Mouse (Mus musculus) heart, embryonic 10.5 days (tissue): Measurements from ENCODE around the gene Pck2. TPM values are rescaled to one million over a fixed set of nuclear protein-coding genes. Genes with fewer than 3 reads are reported as not detected.
A peak's percentile ranks its signal among the peaks of the same experiment; 100 is the strongest.

Experiments used
- DNase-seq: peaks from one replicate; pipeline ENCODE4 v3.0.0-alpha.2; 2017; ENCODE audit warnings: low spot score
- H3K27ac ChIP-seq: fragments of 300-500 bp; sonication (generic); 2 replicates; pipeline ENCODE4 v1.5.1; 2016; ENCODE audit warnings: mild to moderate bottlenecking
- H3K27me3 ChIP-seq: fragments of 300-500 bp; sonication (generic); 2 replicates; pipeline ENCODE4 v1.6.1; 2016; ENCODE audit warnings: mild to moderate bottlenecking; ENCODE audit not compliant: poor library complexity, insufficient read depth, severe bottlenecking
- H3K36me3 ChIP-seq: fragments of 300-500 bp; sonication (generic); 2 replicates; pipeline ENCODE4 v1.6.1; 2016; ENCODE audit warnings: mild to moderate bottlenecking, moderate library complexity
- H3K4me1 ChIP-seq: fragments of 300-500 bp; sonication (generic); 2 replicates; pipeline ENCODE4 v1.6.1; 2016; ENCODE audit warnings: mild to moderate bottlenecking
- H3K4me3 ChIP-seq: fragments of 300-500 bp; sonication (generic); 2 replicates; pipeline ENCODE4 v1.5.1; 2016; ENCODE audit warnings: mild to moderate bottlenecking, moderate library complexity
- H3K9me3 ChIP-seq: fragments of 300-500 bp; sonication (generic); 2 replicates; pipeline ENCODE4 v1.6.1; 2016; ENCODE audit warnings: mild to moderate bottlenecking, moderate library complexity
- WGBS: fragments of 180-500 bp; shearing (Covaris S2); methylation state at CpG from one replicate; pipeline ENCODE4 v1.1.7; 2016; 5-methylcytosine and 5-hydroxymethylcytosine counted together
- polyA plus RNA-seq: library from polyadenylated mRNA; unstranded; fragments of >200 nt; fragmentation: Nextera tagmentation; extraction: Ambion mirVana; gene quantifications from 2 replicates; pipeline ENCODE4 v1.2.1, GENCODE M21; 2016

The Pck2 gene
- 31.5 and 32.5 TPM in 2 replicates for polyA plus RNA-seq

DNA sequence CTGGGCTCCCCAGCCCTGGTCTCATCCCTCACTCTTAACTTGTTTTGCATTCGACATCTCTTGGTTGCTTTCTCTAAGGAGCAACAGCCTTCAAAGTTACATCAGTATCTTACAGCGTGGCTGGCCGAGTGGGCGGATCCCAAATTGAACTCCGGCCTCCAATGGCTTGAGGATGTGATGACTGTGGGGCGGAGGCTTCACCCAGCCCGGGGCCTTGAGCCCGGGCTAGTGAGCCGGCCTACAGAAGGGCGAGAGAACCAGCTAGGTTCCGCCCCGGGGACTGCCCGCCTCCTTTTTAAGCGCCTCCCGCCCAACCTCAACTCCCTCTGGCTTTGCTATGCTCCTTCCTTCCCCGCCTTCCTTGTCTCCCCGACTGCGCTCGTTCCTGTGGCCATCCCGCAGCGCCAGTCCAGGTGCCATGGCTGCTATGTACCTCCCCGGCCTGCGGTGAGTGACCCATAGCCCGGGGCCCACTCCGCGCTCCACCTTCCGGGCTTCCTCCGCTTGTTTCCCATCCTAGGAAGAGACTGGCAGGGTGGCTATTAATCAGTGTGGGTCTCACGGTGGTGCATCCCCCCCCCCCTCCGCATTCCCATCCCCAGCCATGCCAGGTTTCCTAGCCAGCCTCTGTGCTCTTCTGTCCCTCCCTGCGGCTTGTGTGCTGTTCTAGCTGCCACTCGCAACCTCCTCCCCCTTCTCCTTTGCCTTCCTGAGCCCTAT is at the start of gene Pck2:
Pck2 (plus strand) TSS at position 200 of the 720 bp plus-strand sequence.
- DNase-seq, result peak; percentile 96
- Histone ChIP-seq H3K27me3 (no peaks in the 10 kb centered on the region), H3K36me3 (peaks cover 27% of the 10 kb centered on the region), H3K9me3 (no peaks in the 10 kb centered on the region), H3K27ac (peak within 1 kb of the TSS; percentile 92), H3K4me1 (peaks cover 24% of the 10 kb centered on the region), H3K4me3 (peak within 1 kb of the TSS; percentile 75)
- under 1% methylated on average over 32 of the region's 32 CpGs for WGBS

DNA sequence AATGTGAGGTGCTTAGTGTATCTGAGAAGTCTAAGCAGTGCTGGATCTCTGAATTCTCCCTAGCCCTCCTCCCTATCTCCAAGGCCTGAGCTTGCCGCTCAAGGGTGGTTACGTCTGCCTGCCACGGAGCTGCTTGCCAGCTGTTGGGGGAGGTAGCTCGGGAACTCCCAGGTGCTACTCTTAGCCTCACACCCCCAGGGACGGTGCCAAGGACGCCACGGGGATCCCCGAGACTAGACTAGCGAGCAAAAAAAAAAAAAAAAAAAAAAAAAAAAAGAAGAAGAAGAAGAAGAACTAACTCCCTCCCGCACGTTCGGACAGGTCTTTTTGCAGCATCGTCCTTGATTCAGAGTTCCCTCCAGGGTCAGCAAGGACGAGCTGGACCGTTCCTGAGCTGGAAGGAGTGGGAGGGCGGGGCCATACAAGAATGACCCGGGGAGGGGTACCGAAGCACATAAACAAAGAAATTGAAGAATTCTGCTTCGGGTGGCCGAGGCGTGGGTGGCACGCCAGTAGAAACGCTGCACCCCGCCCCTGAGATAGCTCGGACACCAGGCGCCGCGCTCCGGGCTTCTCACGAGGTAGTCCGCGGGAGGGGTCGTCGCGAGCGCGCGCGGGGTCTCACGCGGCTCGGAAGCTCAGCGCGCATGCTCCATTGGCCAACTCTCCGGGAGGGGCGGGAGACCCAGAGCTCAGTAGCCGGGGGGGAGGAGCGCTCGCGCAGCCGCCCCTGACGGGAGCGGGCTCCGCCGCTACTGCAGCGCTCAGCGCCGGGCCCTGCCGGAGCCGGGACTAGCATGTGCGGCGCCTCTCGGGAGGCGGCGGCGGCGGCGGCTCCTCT is 49.5 kb upstream of the Pck2 start, which contains the start of gene Carmil3:
Carmil3 (plus strand) TSS at position 291 of the 841 bp plus-strand sequence.
- Histone ChIP-seq H3K4me1 (peaks cover 32% of the 10 kb centered on the region), H3K36me3 (peaks cover 21% of the 10 kb centered on the region), H3K4me3 (peak within 1 kb of the TSS; percentile 86), H3K9me3 (no peaks in the 10 kb centered on the region; the same call in 1 of the 2 replicates), H3K27ac (peak within 1 kb of the TSS; percentile 87), H3K27me3 (peaks cover 25% of the 10 kb centered on the region)
- WGBS, result under 1% methylated on average over 67 of the region's 68 CpGs
- peak; percentile 87 for DNase-seq

DNA sequence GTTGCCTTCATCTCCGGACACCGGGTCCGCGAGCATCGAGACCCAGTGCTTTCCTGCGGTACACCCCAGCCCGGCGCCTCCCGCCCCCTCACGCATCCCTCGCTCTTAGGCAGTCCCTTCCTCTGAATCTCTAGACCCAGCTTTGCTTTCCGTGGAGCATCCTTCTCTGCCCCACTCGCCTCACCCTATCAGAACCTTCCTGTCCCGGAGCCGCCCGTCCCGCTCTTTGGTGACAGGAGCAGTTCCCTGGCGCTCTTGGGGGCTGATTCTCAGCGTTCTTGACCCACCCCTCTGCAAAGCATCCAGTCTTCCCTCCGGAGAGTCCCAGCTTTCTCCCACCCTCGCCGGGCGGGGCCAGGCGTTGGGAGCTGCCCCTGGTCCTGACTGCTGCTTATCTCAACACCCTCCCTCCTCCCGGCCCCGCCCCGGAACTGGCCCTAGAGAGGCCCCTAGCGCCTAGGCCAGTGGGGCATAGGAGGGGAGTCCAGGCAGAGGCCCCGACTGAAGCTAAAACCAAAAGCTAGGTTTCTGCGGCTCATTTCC is 48.7 kb upstream of the Pck2 start:
- peak; percentile 94 for DNase-seq
- WGBS, result under 1% methylated on average over 30 of the region's 30 CpGs
- Histone ChIP-seq H3K27ac (peak overlapping the region; percentile 87), H3K4me3 (peak overlapping the region; percentile 86), H3K9me3 (no peaks in the 10 kb centered on the region; the same call in 1 of the 2 replicates), H3K36me3 (peaks cover 13% of the 10 kb centered on the region), H3K4me1 (peaks cover 40% of the 10 kb centered on the region), H3K27me3 (peaks cover 28% of the 10 kb centered on the region)

GRCm38 (mm10) chr14:55492103-55492502 is 48.0 kb upstream of the Pck2 start:
- no peak for DNase-seq
- H3K27ac ChIP-seq, result peak overlapping the region; percentile 87; the same call in 1 of the 2 replicates
- WGBS, result 27% methylated on average over 3 of the region's 3 CpGs
- H3K4me3 ChIP-seq, result peak overlapping the region; percentile 86; the same call in 1 of the 2 replicates
- H3K27me3 ChIP-seq, result peaks cover 28% of the 10 kb centered on the region
- no peaks in the 10 kb centered on the region; the same call in 1 of the 2 replicates for H3K9me3 ChIP-seq
- H3K4me1 ChIP-seq, result peaks cover 48% of the 10 kb centered on the region
- H3K36me3 ChIP-seq, result peaks cover 8% of the 10 kb centered on the region; the same call in 1 of the 2 replicates

- Histone ChIP-seq H3K36me3 (0 out of 2 replicates have a peak, but pooled peaks cover 3% of the 10 kb centered on the region), H3K9me3 (no peaks in the 10 kb centered on the region; the same call in 1 of the 2 replicates), H3K27me3 (peaks cover 45% of the 10 kb centered on the region), H3K27ac (peak overlapping the region; percentile 32; the same call in 1 of the 2 replicates), H3K4me3 (0 out of 2 replicates have a peak overlapping the region, but pooled peaks have one; percentile 13), H3K4me1 (peaks cover 47% of the 10 kb centered on the region)
- 71% methylated on average over 20 of the region's 20 CpGs for WGBS
- DNase-seq, result no peak
These were observed 44.4 kb upstream of the Pck2 start for GRCm38 (mm10) chr14:55495509-55496240.

DNA sequence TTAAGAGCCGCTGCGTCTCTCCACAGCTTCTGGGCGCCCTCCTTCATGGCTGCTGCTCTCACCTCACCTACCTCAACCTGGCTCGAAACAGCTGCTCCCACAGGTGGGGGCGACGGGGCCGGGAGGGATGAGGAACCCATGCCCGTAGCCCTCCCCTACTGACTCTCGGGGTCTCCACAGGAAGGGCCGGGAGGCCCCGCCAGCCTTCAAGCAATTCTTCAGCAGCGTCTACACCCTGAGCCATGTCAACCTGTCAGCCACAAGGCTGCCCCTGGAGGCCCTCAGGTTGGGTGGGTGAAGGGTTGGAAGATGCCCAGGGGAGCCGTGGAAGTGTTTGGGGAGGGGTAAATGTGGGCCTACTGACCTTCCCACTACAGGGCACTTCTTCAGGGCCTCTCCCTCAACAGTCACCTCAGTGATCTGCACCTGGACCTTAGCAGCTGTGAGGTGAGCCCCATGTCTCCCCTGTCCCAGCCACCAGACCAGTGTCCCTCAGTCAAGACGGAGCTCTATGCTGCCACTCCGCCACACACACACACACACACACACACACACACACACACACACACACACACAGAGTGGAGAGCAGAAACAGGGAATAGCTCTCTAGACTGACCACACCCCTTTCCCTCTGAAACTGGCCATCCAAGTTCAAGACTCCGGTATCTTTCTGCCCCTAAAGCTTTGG is 43.2 kb upstream of the Pck2 start:
- DNase-seq, result no peak
- 61% methylated on average over 16 of the region's 16 CpGs for WGBS
- Histone ChIP-seq H3K27ac (peak overlapping the region; percentile 32; the same call in 1 of the 2 replicates), H3K36me3 (0 out of 2 replicates have a peak, but pooled peaks cover 3% of the 10 kb centered on the region), H3K4me3 (no peak overlapping the region; the same call in 1 of the 2 replicates), H3K27me3 (peaks cover 52% of the 10 kb centered on the region), H3K4me1 (peaks cover 39% of the 10 kb centered on the region), H3K9me3 (no peaks in the 10 kb centered on the region; the same call in 1 of the 2 replicates)

DNA sequence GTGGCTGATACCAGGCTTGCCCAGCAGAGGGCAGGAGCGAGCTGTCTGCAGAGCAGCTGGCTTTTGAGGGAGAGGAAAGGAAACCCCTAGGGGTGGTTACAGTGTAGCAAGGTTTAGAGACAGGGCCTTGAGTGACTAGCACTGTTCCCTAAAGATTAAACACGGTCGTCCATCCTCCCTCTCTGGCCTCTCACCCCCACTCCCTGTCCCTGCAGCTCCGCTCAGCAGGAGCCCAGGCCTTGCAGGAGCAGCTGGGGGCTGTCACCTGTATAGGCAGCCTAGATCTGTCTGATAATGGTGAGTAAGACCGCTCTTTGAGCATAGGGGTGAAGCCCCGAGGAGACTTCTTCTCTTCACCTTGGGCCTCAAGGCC is 42.6 kb upstream of the Pck2 start:
- H3K4me3 ChIP-seq, result no peak overlapping the region
- H3K9me3 ChIP-seq, result no peaks in the 10 kb centered on the region; the same call in 1 of the 2 replicates
- H3K27ac ChIP-seq, result 0 out of 2 replicates have a peak overlapping the region, but pooled peaks have one; percentile 1
- 26% methylated on average over 6 of the region's 6 CpGs for WGBS
- peak; percentile 91 for DNase-seq
- H3K4me1 ChIP-seq, result peaks cover 34% of the 10 kb centered on the region
- H3K27me3 ChIP-seq, result peaks cover 52% of the 10 kb centered on the region
- H3K36me3 ChIP-seq, result 0 out of 2 replicates have a peak, but pooled peaks cover 3% of the 10 kb centered on the region

GRCm38 (mm10) chr14:55505612-55506011 is 34.5 kb upstream of the Pck2 start:
- Histone ChIP-seq H3K4me1 (peaks cover 10% of the 10 kb centered on the region), H3K27me3 (peaks cover 46% of the 10 kb centered on the region), H3K4me3 (no peak overlapping the region), H3K9me3 (no peaks in the 10 kb centered on the region), H3K36me3 (no peaks in the 10 kb centered on the region), H3K27ac (no peak overlapping the region)
- DNase-seq, result no peak
- 80% methylated on average over 9 of the region's 9 CpGs for WGBS

GRCm38 (mm10) chr14:55507801-55508200 is 32.3 kb upstream of the Pck2 start:
- 51% methylated on average over 7 of the region's 7 CpGs for WGBS
- no peak for DNase-seq

DNA sequence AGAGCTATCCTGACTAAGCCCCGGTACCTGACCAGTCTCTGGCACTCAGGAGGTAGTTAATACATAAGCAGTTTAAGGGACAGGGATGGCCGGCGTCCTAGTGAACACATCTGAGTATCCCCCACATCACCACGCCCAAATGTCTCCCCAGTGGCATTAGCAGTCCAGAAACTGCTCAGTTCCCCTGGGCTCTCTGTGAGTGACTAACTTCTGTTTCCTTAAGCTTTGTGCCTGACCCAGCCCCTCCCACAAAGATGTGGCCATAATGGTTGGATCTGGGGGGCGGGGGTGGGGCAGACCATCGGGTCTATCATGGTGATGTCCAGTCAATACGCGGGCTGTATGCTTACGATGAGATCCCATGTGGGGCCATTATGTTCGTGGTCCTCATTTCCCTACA is 30.5 kb upstream of the Pck2 start:
- DNase-seq, result no peak
- no peaks in the 10 kb centered on the region for H3K36me3 ChIP-seq
- no peak overlapping the region for H3K27ac ChIP-seq
- 82% methylated on average over 10 of the region's 10 CpGs for WGBS
- H3K4me1 ChIP-seq, result peaks cover 31% of the 10 kb centered on the region
- no peak overlapping the region for H3K4me3 ChIP-seq
- H3K27me3 ChIP-seq, result peaks cover 70% of the 10 kb centered on the region
- H3K9me3 ChIP-seq, result no peaks in the 10 kb centered on the region

More at GRCm38 (mm10) chr14:55507801-55508200, 32.3 kb upstream of the Pck2 start:
- H3K4me3 ChIP-seq, result no peak overlapping the region
- H3K9me3 ChIP-seq, result no peaks in the 10 kb centered on the region
- peaks cover 18% of the 10 kb centered on the region for H3K4me1 ChIP-seq
- H3K36me3 ChIP-seq, result no peaks in the 10 kb centered on the region
- no peak overlapping the region for H3K27ac ChIP-seq
- H3K27me3 ChIP-seq, result peaks cover 61% of the 10 kb centered on the region

DNA sequence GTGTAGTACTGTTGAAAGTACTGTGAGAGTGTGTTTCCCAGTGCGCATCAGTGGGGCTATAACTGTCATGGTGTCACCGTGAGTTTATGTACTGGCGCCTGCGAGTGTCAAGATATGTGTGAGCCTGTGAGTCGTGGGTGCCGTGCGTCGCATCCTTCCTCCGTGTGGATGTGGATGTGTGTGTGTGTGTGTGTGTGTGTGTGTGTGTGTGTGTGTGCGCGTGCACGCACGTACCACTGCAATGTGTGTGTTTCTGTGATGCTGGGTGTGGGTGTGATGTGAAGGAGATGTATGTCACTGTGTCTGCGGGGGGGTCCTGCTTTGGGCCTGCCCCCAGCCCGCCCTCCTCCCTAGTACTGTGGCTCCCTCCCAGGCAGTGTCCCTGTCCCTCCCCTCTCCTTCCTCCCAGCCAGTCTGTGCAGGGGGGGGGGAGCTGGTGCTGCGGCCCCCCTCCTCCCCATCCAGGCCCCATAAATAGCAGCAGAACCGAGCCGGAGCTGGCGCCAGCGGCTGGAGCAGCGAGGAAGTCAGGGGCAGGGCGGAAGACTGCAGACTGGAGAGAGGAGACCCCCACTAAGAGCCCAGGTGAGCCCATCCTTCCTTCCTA is 29.8 kb upstream of the Pck2 start, which contains the start of gene Cpne6:
Cpne6 (plus strand) TSS at position 321 of the 607 bp plus-strand sequence.
- Histone ChIP-seq H3K27me3 (peaks cover 77% of the 10 kb centered on the region), H3K4me3 (peak within 1 kb of the TSS; percentile 12; the same call in 1 of the 2 replicates), H3K4me1 (peaks cover 31% of the 10 kb centered on the region), H3K36me3 (no peaks in the 10 kb centered on the region), H3K9me3 (no peaks in the 10 kb centered on the region), H3K27ac (no peak within 1 kb of the TSS)
- WGBS, result 61% methylated on average over 20 of the region's 22 CpGs
- no peak for DNase-seq
